In genomic region chr7:28208396-28208987, GRCm38 (mm10) we compare ENCODE assay signal across 8 mouse cellular contexts. TPM values are rescaled to one million over a fixed set of nuclear protein-coding genes. Genes with fewer than 3 reads are reported as not detected.
A peak's percentile ranks its signal among the peaks of the same experiment; 100 is the strongest.
DNase-seq lines count a peak whose midpoint lies in the region; ATAC-seq and TF ChIP-seq lines count a peak whose summit lies in the region.

No protein-coding gene starts in this region.

- peak overlapping the region; percentile 35; the same call in 1 of the 2 replicates for H3K9ac ChIP-seq in forebrain, embryonic 15.5 days (replicated peaks)
- no peak overlapping the region for H3K9ac ChIP-seq in liver, embryonic 15.5 days

- DNase-seq in gastrocnemius, adult 2 months, result no peak
- no peak for DNase-seq in gastrocnemius, postnatal 4 days (ENCODE audit: low spot score in 2 of 2)
- peak; percentile 47 for DNase-seq in CD4-positive helper T cell, adult 2 months (ENCODE audit: low read depth, low spot score)
- no peak for DNase-seq in yolk sac, embryonic 10.5 days (ENCODE audit: low spot score)
- DNase-seq in embryo, embryonic 11 days, result no peak
- no peak for DNase-seq in gastrocnemius, postnatal 14 days

- peak overlapping the region; percentile 54 for H3K4me2 ChIP-seq in forebrain, embryonic 15.5 days (replicated peaks)
- H3K4me2 ChIP-seq in liver, embryonic 15.5 days, result peak overlapping the region; percentile 47

- H3K27ac ChIP-seq in gastrocnemius, adult 2 months, result peak overlapping the region; percentile 85
- no peak overlapping the region for H3K27ac ChIP-seq in forebrain, embryonic 15.5 days (replicated peaks)
- H3K27ac ChIP-seq in liver, embryonic 15.5 days (replicated peaks), result no peak overlapping the region

- H3K27me3 ChIP-seq in forebrain, embryonic 15.5 days, result no peaks in the 10 kb centered on the region
- no peaks in the 10 kb centered on the region for H3K27me3 ChIP-seq in liver, embryonic 15.5 days

- intact Hi-C loops in gastrocnemius, adult 2 months (cut with DNase I), result loop anchor here (5.0 kb wide), 1 partner anchor 36 kb away; no protein-coding TSS in a partner anchor
- intact Hi-C loops in gastrocnemius, postnatal 14 days (cut with DNase I; ENCODE audit: low total_unique reads), result no loop called here

- H3K4me1 ChIP-seq in forebrain, embryonic 15.5 days, result 0 out of 2 replicates have a peak, but pooled peaks cover 5% of the 10 kb centered on the region
- 0 out of 2 replicates have a peak, but pooled peaks cover 3% of the 10 kb centered on the region for H3K4me1 ChIP-seq in liver, embryonic 15.5 days (replicated peaks)

- no peaks in the 10 kb centered on the region for H3K9me3 ChIP-seq in forebrain, embryonic 15.5 days
- H3K9me3 ChIP-seq in liver, embryonic 15.5 days (replicated peaks), result no peaks in the 10 kb centered on the region

- no peaks in the 10 kb centered on the region for H3K36me3 ChIP-seq in forebrain, embryonic 15.5 days
- no peaks in the 10 kb centered on the region for H3K36me3 ChIP-seq in liver, embryonic 15.5 days (replicated peaks)

- TF ChIP-seq CTCF in gastrocnemius, adult 2 months (IDR thresholded peaks at IDR 0.05), result no peak

- 46% methylated on average over 12 of the region's 12 CpGs for WGBS in forebrain, embryonic 15.5 days
- 26% methylated on average over 12 of the region's 12 CpGs for WGBS in liver, embryonic 15.5 days (ENCODE audit: insufficient replicate concordance)

- no peak for ATAC-seq in forebrain, embryonic 15.5 days (replicated peaks)
- no peak for ATAC-seq in liver, embryonic 15.5 days (ENCODE audit: insufficient read depth)

- H3K4me3 ChIP-seq in gastrocnemius, adult 2 months, result peak overlapping the region; percentile 60
- H3K4me3 ChIP-seq in forebrain, embryonic 15.5 days, result peak overlapping the region; percentile 32
- H3K4me3 ChIP-seq in liver, embryonic 15.5 days (replicated peaks), result peak overlapping the region; percentile 20; the same call in 1 of the 2 replicates

RNA-seq across cellular contexts. Expression of gene Dyrk1b, which starts 29.2 kb away (rescaled TPM):
- 10 to 100 TPM; 65.3 to 78.6 TPM for total RNA-seq in gastrocnemius, adult 2 months (2021)
- total RNA-seq in gastrocnemius, postnatal 4 days (2021), result 100 to 1,000 TPM; 118 to 131 TPM
- polyA plus RNA-seq in forebrain, embryonic 15.5 days (2015; fragmentation: Nextera tagmentation; extraction: Ambion mirVana), result 18.1 and 18.6 TPM in 2 replicates
- polyA plus RNA-seq in liver, embryonic 15.5 days (2015; fragmentation: Nextera tagmentation; extraction: Ambion mirVana), result 2.3 and 2.7 TPM in 2 replicates
- 100 to 1,000 TPM; 129 to 156 TPM for total RNA-seq in gastrocnemius, postnatal 14 days (2021)

RNA-seq across cellular contexts. Expression of gene Fbl, which starts 39.0 kb away (rescaled TPM):
- 10 to 100 TPM; 21.2 to 28.9 TPM for total RNA-seq in gastrocnemius, adult 2 months (2021)
- 10 to 100 TPM; 61.2 to 64.8 TPM for total RNA-seq in gastrocnemius, postnatal 4 days (2021)
- 97.0 and 109 TPM in 2 replicates for polyA plus RNA-seq in forebrain, embryonic 15.5 days (2015; fragmentation: Nextera tagmentation; extraction: Ambion mirVana)
- polyA plus RNA-seq in liver, embryonic 15.5 days (2015; fragmentation: Nextera tagmentation; extraction: Ambion mirVana), result 55.0 and 56.9 TPM in 2 replicates
- total RNA-seq in gastrocnemius, postnatal 14 days (2021), result 10 to 100 TPM; 23.7 to 31.0 TPM

RNA-seq across cellular contexts. Expression of gene Eid2, which starts 59.2 kb away (rescaled TPM):
- total RNA-seq in gastrocnemius, adult 2 months (2021), result 1 to 10 TPM; 6.4 to 6.8 TPM
- 10 to 100 TPM; 23.0 to 26.4 TPM for total RNA-seq in gastrocnemius, postnatal 4 days (2021)
- 5.4 and 16.7 TPM in 2 replicates for polyA plus RNA-seq in forebrain, embryonic 15.5 days (2015; fragmentation: Nextera tagmentation; extraction: Ambion mirVana)
- polyA plus RNA-seq in liver, embryonic 15.5 days (2015; fragmentation: Nextera tagmentation; extraction: Ambion mirVana), result 0.52 and 0.75 TPM in 2 replicates
- total RNA-seq in gastrocnemius, postnatal 14 days (2021), result 1 to 10 TPM; 6.9 to 8.9 TPM
